Mouse (Mus musculus) brain, embryonic 14.5 days (tissue): ENCODE measurements at regions not wholly inside any gene's neighbourhood (a gene's known extent, or its start where the extent isn't known, plus 50 kb on each side); places are given as distances from the start of the nearest gene placed in this dataset.

Experiments
- CTCF ChIP-seq: fragments of 200-500 bp; IDR thresholded peaks from 2 replicates; pipeline ENCODE4 v1.5.1; 2012; ENCODE audit warnings: inconsistent platforms, mild to moderate bottlenecking, moderate library complexity, borderline replicate concordance; ENCODE audit not compliant: insufficient read depth, insufficient read length; ENCODE audit errors: extremely low read depth
- POLR2A ChIP-seq: fragments of 200-500 bp; IDR thresholded peaks from 2 replicates; pipeline ENCODE4 v1.6.1; 2012; ENCODE audit warnings: mild to moderate bottlenecking, inconsistent platforms, borderline replicate concordance; ENCODE audit not compliant: poor library complexity, insufficient read depth, insufficient read length, severe bottlenecking; ENCODE audit errors: extremely low read depth

DNA sequence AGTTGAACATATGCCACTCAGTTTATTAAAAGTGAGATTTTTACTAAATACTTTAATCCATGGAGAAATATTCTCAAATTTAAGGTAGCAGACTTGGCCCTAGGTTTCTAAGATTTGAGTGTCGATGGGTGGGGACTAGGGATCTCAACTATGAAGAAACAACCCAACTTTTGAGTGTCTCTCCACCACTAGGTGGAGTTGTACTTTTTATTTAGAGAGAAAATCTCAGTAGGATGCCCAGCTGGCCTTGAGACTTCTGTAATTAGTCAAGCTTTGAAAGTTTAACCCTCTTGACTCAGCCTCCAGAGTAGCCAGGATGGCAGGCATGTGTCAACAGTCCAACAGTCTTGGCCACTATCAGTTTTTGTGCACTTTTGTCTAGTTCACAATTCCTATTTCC, 123.7 kb upstream of the Got2 start:
- TF ChIP-seq CTCF (no peak), POLR2A (no peak)
